In the genomic region with DNA sequence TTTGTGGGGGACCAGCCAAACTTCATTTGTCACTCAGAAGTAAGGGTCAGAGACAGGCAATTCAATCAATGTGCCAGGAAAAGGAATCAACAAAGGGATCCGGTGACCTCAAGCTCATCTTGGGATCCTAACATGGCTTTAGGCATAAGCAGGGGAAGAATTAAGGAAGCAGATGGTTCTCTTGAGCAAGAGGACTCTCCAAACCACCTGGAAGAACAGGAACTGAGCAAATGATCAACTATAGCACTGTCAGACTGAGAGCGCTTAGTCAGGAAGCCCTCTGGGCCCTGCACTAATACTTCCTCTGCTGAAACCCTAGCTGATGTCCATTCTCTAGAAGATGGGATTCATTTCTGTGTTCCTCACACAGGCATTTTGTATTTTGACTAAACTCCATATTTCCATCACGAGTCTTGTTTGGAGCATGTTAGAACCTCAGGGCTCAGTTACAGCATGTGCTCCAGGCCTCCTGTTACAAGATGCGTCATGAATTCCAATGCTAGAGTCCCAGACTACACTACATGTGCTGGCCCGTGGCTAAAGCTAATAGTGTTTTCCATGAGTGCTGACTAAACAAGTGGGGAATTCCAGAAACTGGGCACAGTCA, we compare ENCODE assay signal across 9 mouse cellular contexts. TPM values are rescaled to one million over a fixed set of nuclear protein-coding genes. Genes with fewer than 3 reads are reported as not detected.
DNase-seq lines count a peak whose midpoint lies in the region; ATAC-seq and TF ChIP-seq lines count a peak whose summit lies in the region.
"Had no signal": no experiment of that assay in that cellular context is flagged by ENCODE, and none has a peak within 500 bp of the region (broad histone marks: within the 10 kb centered on the region; RNA-seq: fewer than 3 reads in every experiment).

No protein-coding gene starts in this region.

- no peak overlapping the region for H3K9ac ChIP-seq in liver, embryonic 15.5 days
- H3K9ac ChIP-seq in stomach, embryonic 15.5 days = no peak overlapping the region
- no peak overlapping the region for H3K9ac ChIP-seq in forebrain, embryonic 13.5 days
- H3K9ac ChIP-seq: embryonic facial prominence, embryonic 12.5 days had no signal

- no peaks in the 10 kb centered on the region for H3K27me3 ChIP-seq in thymus, adult 2 months (ENCODE audit: control insufficient read depth, insufficient read depth, low read length)
- no peaks in the 10 kb centered on the region for H3K27me3 ChIP-seq in liver, embryonic 15.5 days
- no peaks in the 10 kb centered on the region for H3K27me3 ChIP-seq in stomach, embryonic 15.5 days (replicated peaks)
- H3K27me3 ChIP-seq in forebrain, embryonic 13.5 days = no peaks in the 10 kb centered on the region
- H3K27me3 ChIP-seq: embryonic facial prominence, embryonic 12.5 days had no signal

- H3K9me3 ChIP-seq in liver, embryonic 15.5 days (replicated peaks) = no peaks in the 10 kb centered on the region
- no peaks in the 10 kb centered on the region for H3K9me3 ChIP-seq in stomach, embryonic 15.5 days
- H3K9me3 ChIP-seq in forebrain, embryonic 13.5 days (replicated peaks) = no peaks in the 10 kb centered on the region
- H3K9me3 ChIP-seq: embryonic facial prominence, embryonic 12.5 days had no signal

- H3K36me3 ChIP-seq in thymus, adult 2 months (ENCODE audit: control insufficient read depth, insufficient read depth, low read length) = 0 out of 2 replicates have a peak, but pooled peaks cover 4% of the 10 kb centered on the region
- H3K36me3 ChIP-seq in liver, embryonic 15.5 days (replicated peaks) = no peaks in the 10 kb centered on the region
- no peaks in the 10 kb centered on the region for H3K36me3 ChIP-seq in stomach, embryonic 15.5 days
- H3K36me3 ChIP-seq in forebrain, embryonic 13.5 days (ENCODE audit: poor library complexity, severe bottlenecking) = no peaks in the 10 kb centered on the region
- H3K36me3 ChIP-seq: embryonic facial prominence, embryonic 12.5 days had no signal

- DNase-seq in thymus, adult 2 months = peak; percentile 39
- no peak for DNase-seq in thymus, postnatal 14 days
- DNase-seq in gastrocnemius, adult 8-10 months (ENCODE audit: low spot score in 2 of 2) = peak; percentile 67 to 73
- no peak for DNase-seq in retina, embryonic 14.5 days (ENCODE audit: low spot score)
- no peak for DNase-seq in cerebellum, postnatal 4 days (ENCODE audit: low spot score in 2 of 2)

- TF ChIP-seq CTCF in thymus, adult 2 months (IDR thresholded peaks at IDR 0.05; ENCODE audit: borderline replicate concordance, control insufficient read depth, extremely low read depth, insufficient read depth, low read length, poor library complexity) = no peak

- peaks cover 34% of the 10 kb centered on the region for H3K4me1 ChIP-seq in thymus, adult 2 months (replicated peaks; ENCODE audit: control insufficient read depth, insufficient read depth, low read length)
- peaks cover 62% of the 10 kb centered on the region for H3K4me1 ChIP-seq in liver, embryonic 15.5 days (replicated peaks)
- H3K4me1 ChIP-seq in stomach, embryonic 15.5 days = 0 out of 2 replicates have a peak, but pooled peaks cover 14% of the 10 kb centered on the region
- 0 out of 2 replicates have a peak, but pooled peaks cover 3% of the 10 kb centered on the region for H3K4me1 ChIP-seq in forebrain, embryonic 13.5 days
- H3K4me1 ChIP-seq: embryonic facial prominence, embryonic 12.5 days had no signal

- H3K27ac ChIP-seq in thymus, adult 2 months (ENCODE audit: control insufficient read depth, insufficient read depth, low read length) = peak overlapping the region; percentile 99
- H3K27ac ChIP-seq in liver, embryonic 15.5 days (replicated peaks) = peak overlapping the region; percentile 83
- H3K27ac ChIP-seq in stomach, embryonic 15.5 days = peak overlapping the region; percentile 46
- H3K27ac ChIP-seq in forebrain, embryonic 13.5 days = no peak overlapping the region
- H3K27ac ChIP-seq: embryonic facial prominence, embryonic 12.5 days had no signal

- 23% methylated on average over 5 of the region's 5 CpGs for WGBS in thymus, adult 2 months
- WGBS in liver, embryonic 15.5 days (ENCODE audit: insufficient replicate concordance) = 44% methylated on average over 5 of the region's 5 CpGs
- WGBS in stomach, embryonic 15.5 days = 70% methylated on average over 5 of the region's 5 CpGs
- 92% methylated on average over 5 of the region's 5 CpGs for whole genome bisulfite sequencing in forebrain, embryonic 13.5 days

- H3K4me3 ChIP-seq in thymus, adult 2 months (ENCODE audit: control insufficient read depth, insufficient read depth, low read length) = no peak overlapping the region
- H3K4me3 ChIP-seq in liver, embryonic 15.5 days (replicated peaks) = no peak overlapping the region
- no peak overlapping the region for H3K4me3 ChIP-seq in stomach, embryonic 15.5 days (replicated peaks)
- no peak overlapping the region for H3K4me3 ChIP-seq in forebrain, embryonic 13.5 days
- H3K4me3 ChIP-seq: embryonic facial prominence, embryonic 12.5 days had no signal

- no peak for TF ChIP-seq POLR2A in thymus, adult 2 months (IDR thresholded peaks at IDR 0.05; ENCODE audit: control insufficient read depth, extremely low read depth, insufficient read depth, low read length, poor library complexity)

- peak overlapping the region; percentile 44 for H3K4me2 ChIP-seq in liver, embryonic 15.5 days
- H3K4me2 ChIP-seq in stomach, embryonic 15.5 days = no peak overlapping the region
- H3K4me2 ChIP-seq in forebrain, embryonic 13.5 days = no peak overlapping the region
- H3K4me2 ChIP-seq: embryonic facial prominence, embryonic 12.5 days had no signal

- ATAC-seq in liver, embryonic 15.5 days (ENCODE audit: insufficient read depth) = no peak
- no peak for ATAC-seq in stomach, embryonic 15.5 days (ENCODE audit: insufficient read depth, low FRiP score, low read depth)
- ATAC-seq in forebrain, embryonic 13.5 days = no peak

RNA-seq across cellular contexts. Expression of gene Cd69, which starts 39.3 kb away (rescaled TPM):
- 18.0 and 22.0 TPM in 2 replicates for polyA plus RNA-seq in thymus, adult 2 months (2012; rRNA removed)
- not detected for total RNA-seq in gastrocnemius, adult 8-10 months (2022)
- 0.93 and 1.2 TPM in 2 replicates for polyA plus RNA-seq in liver, embryonic 15.5 days (2015; fragmentation: Nextera tagmentation; extraction: Ambion mirVana)
- polyA plus RNA-seq in stomach, embryonic 15.5 days (2015; fragmentation: Nextera tagmentation; extraction: Ambion mirVana) = 0.40 and 0.59 TPM in 2 replicates
- polyA plus RNA-seq in forebrain, embryonic 13.5 days (2015; fragmentation: Nextera tagmentation; extraction: Ambion mirVana) = not detected in 2 replicates
- polyA plus RNA-seq: embryonic facial prominence, embryonic 12.5 days had no signal

RNA-seq across cellular contexts. Expression of gene Clec2d, which starts 55.5 kb away (rescaled TPM):
- 43.1 and 91.5 TPM in 2 replicates for polyA plus RNA-seq in thymus, adult 2 months (2012; rRNA removed)
- total RNA-seq in gastrocnemius, adult 8-10 months (2022) = 10 to 100 TPM; 60.1 to 87.3 (median 74.7) TPM
- polyA plus RNA-seq in liver, embryonic 15.5 days (2015; fragmentation: Nextera tagmentation; extraction: Ambion mirVana) = 0.58 and 0.59 TPM in 2 replicates
- 0.85 and 1.1 TPM in 2 replicates for polyA plus RNA-seq in stomach, embryonic 15.5 days (2015; fragmentation: Nextera tagmentation; extraction: Ambion mirVana)
- polyA plus RNA-seq in forebrain, embryonic 13.5 days (2015; fragmentation: Nextera tagmentation; extraction: Ambion mirVana) = not detected in 2 replicates

Comparison
In these comparisons a context has a peak if more than half of its experiments do, and no peak if none do; other contexts are left out.
1. DNase-seq: peak in thymus, adult 2 months (single experiment) and gastrocnemius, adult 8-10 months (2 of 2); none in thymus, postnatal 14 days (single experiment), retina, embryonic 14.5 days (single experiment) and cerebellum, postnatal 4 days (0 of 2).
2. RNA of gene Clec2d, which starts 55.5 kb away (polyA plus RNA-seq): 43.1 to 91.5 TPM in thymus, adult 2 months; 0.85 to 1.1 TPM in stomach, embryonic 15.5 days, 0.58 to 0.59 TPM in liver, embryonic 15.5 days and not detected in forebrain, embryonic 13.5 days; every median in the first group is over 10 times any median in the second.